Mouse (Mus musculus) mouse embryonic stem cell (cell line): ENCODE results near the gene Rom1.

Experiments used
- in situ Hi-C, 2 experiments: fragments of 300-500 bp; cut with MboI; formaldehyde crosslinking; loops; 1 replicate in 1 of 2; 3 replicates in 1 of 2; pipeline ENCODE4 v1.14.3; 2019 to 2020; ENCODE audit warnings: low sequenced_read_pairs in 2 of 2, low pct_unique_long_range_greater_than_20kb in 1 of 2, mixed read lengths in 1 of 2; ENCODE audit not compliant: unreplicated experiment in 1 of 2

Gene Rom1

GRCm38 (mm10) chr19:8944750-8945149 lies 15.6 kb upstream of the Rom1 start:
- in situ Hi-C loops: loop anchor here in 1 of 2 experiments (25.0 kb wide), 1 partner anchor 1668 kb away; the partner anchor contains the start of genes Ddb1 and Tkfc

- in situ Hi-C loops: loop anchor here in 1 of 2 experiments (25.0 kb wide), 1 partner anchor 1668 kb away; the partner anchor contains the start of genes Ddb1 and Tkfc
Measured at GRCm38 (mm10) chr19:8944062-8944461, 14.9 kb upstream of the Rom1 start.

- in situ Hi-C loops: loop anchor here in 1 of 2 experiments (25.0 kb wide), 1 partner anchor 1669 kb away; the partner anchor contains the start of genes Ddb1 and Tkfc
Measured at GRCm38 (mm10) chr19:8943047-8943446, 13.9 kb upstream of the Rom1 start.

GRCm38 (mm10) chr19:8942276-8942964 lies 13.3 kb upstream of the Rom1 start:
- in situ Hi-C loops: loop anchor here in 1 of 2 experiments (25.0 kb wide), 1 partner anchor 1670 kb away; the partner anchor contains the start of genes Ddb1 and Tkfc

- in situ Hi-C loops: loop anchor here in 1 of 2 experiments (25.0 kb wide), 1 partner anchor 1671 kb away; the partner anchor contains the start of genes Ddb1 and Tkfc
Measured at GRCm38 (mm10) chr19:8941515-8942217, 12.5 kb upstream of the Rom1 start, which contains the start of gene Mta2. Mta2 (plus strand) TSS chr19:8941875.

- in situ Hi-C loops: loop anchor here in 1 of 2 experiments (25.0 kb wide), 1 partner anchor 1671 kb away; the partner anchor contains the start of genes Ddb1 and Tkfc
Measured at GRCm38 (mm10) chr19:8941136-8941514, 12.0 kb upstream of the Rom1 start.

GRCm38 (mm10) chr19:8940526-8941133 lies 11.5 kb upstream of the Rom1 start:
- in situ Hi-C loops: loop anchor here in 1 of 2 experiments (25.0 kb wide), 1 partner anchor 1672 kb away; the partner anchor contains the start of genes Ddb1 and Tkfc

- in situ Hi-C loops: loop anchor here in 1 of 2 experiments (25.0 kb wide), 1 partner anchor 1676 kb away; the partner anchor contains the start of genes Ddb1 and Tkfc
Measured at GRCm38 (mm10) chr19:8936736-8937135, 7.6 kb upstream of the Rom1 start.

- in situ Hi-C loops: loop anchor here in 1 of 2 experiments (25.0 kb wide), 1 partner anchor 1682 kb away; the partner anchor contains the start of genes Ddb1 and Tkfc
Measured at GRCm38 (mm10) chr19:8930771-8931170, 1.6 kb upstream of the Rom1 start.

- in situ Hi-C loops: loop anchor here in 1 of 2 experiments (25.0 kb wide), 1 partner anchor 1682 kb away; the partner anchor contains the start of genes Ddb1 and Tkfc
Measured at GRCm38 (mm10) chr19:8930117-8930516, 961 bp upstream of the Rom1 start.

- in situ Hi-C loops: loop anchor here in 1 of 2 experiments (25.0 kb wide), 1 partner anchor 1684 kb away; the partner anchor contains the start of genes Ddb1 and Tkfc
Measured at GRCm38 (mm10) chr19:8928689-8929223, 400 bp downstream of the Rom1 start.

GRCm38 (mm10) chr19:8927891-8928525 lies 1.1 kb downstream of the Rom1 start:
- in situ Hi-C loops: loop anchor here in 1 of 2 experiments (25.0 kb wide), 1 partner anchor 1684 kb away; the partner anchor contains the start of genes Ddb1 and Tkfc

- in situ Hi-C loops: loop anchor here in 1 of 2 experiments (25.0 kb wide), 1 partner anchor 1686 kb away; the partner anchor contains the start of genes Ddb1 and Tkfc
Measured at GRCm38 (mm10) chr19:8926766-8927165, 2.4 kb downstream of the Rom1 start.

GRCm38 (mm10) chr19:8921741-8922140 lies 7.4 kb downstream of the Rom1 start:
- in situ Hi-C loops: no loop called here

- in situ Hi-C loops: no loop called here
Measured at GRCm38 (mm10) chr19:8920836-8921291, 8.3 kb downstream of the Rom1 start.

GRCm38 (mm10) chr19:8920073-8920736 lies 9.0 kb downstream of the Rom1 start, which contains the start of gene B3gat3:
B3gat3 (plus strand) TSS chr19:8920374.
- in situ Hi-C loops: no loop called here

GRCm38 (mm10) chr19:8919684-8920072 lies 9.5 kb downstream of the Rom1 start:
- in situ Hi-C loops: no loop called here
